Mouse (Mus musculus) MEL (cell line): ENCODE results near the gene Gm266. TPM values are rescaled to one million over a fixed set of nuclear protein-coding genes. Genes with fewer than 3 reads are reported as not detected.

Experiments
- DNase-seq: peaks from one replicate; pipeline ENCODE4 v3.0.0; 2011; ENCODE audit warnings: low read depth, low spot score
- H3K27ac ChIP-seq: 2 replicates; pipeline ENCODE4 v1.5.1; 2012; ENCODE audit warnings: low read depth, mild to moderate bottlenecking, control low read depth, low read length, moderate library complexity; ENCODE audit not compliant: control insufficient read depth
- H3K27me3 ChIP-seq, 2 experiments: fragments of 150-350 bp in 1 of 2; sonication (generic) in 1 of 2; 2 replicates each; pipeline ENCODE4 v1.6.1; 2012; ENCODE audit warnings: low read length in 2 of 2, mild to moderate bottlenecking in 2 of 2, improper control_type of control experiment in 1 of 2, moderate library complexity in 1 of 2; ENCODE audit not compliant: insufficient read depth in 2 of 2, control insufficient read depth in 1 of 2
- H3K36me3 ChIP-seq, 2 experiments: 2 replicates each; pipeline ENCODE4 v1.6.1; 2012 to 2014; ENCODE audit warnings: low read length in 2 of 2, improper control_type of control experiment in 1 of 2, inconsistent platforms in 1 of 2, mild to moderate bottlenecking in 1 of 2; ENCODE audit not compliant: insufficient read depth in 2 of 2, control insufficient read depth in 1 of 2
- H3K4me1 ChIP-seq, 2 experiments: fragments of 150-350 bp in 1 of 2; sonication (generic) in 1 of 2; 2 replicates each; pipeline ENCODE4 v1.6.1; 2012; ENCODE audit warnings: low read length in 2 of 2, improper control_type of control experiment in 1 of 2, mild to moderate bottlenecking in 1 of 2; ENCODE audit not compliant: insufficient read depth in 2 of 2, control insufficient read depth in 1 of 2
- H3K4me3 ChIP-seq, 2 experiments: fragments of 150-350 bp in 1 of 2; sonication (generic) in 1 of 2; 2 replicates each; pipeline ENCODE4 v1.5.1; 2012; ENCODE audit warnings: low read depth in 2 of 2, low read length in 2 of 2, mild to moderate bottlenecking in 2 of 2, moderate library complexity in 2 of 2, control low read depth in 1 of 2, improper control_type of control experiment in 1 of 2; ENCODE audit not compliant: control insufficient read depth in 1 of 2, insufficient read depth in 1 of 2
- H3K79me2 ChIP-seq: 2 replicates; pipeline ENCODE4 v1.6.1; 2012; ENCODE audit warnings: mild to moderate bottlenecking, low read length, moderate library complexity; ENCODE audit not compliant: control insufficient read depth, poor library complexity, insufficient read depth
- H3K9ac ChIP-seq: 2 replicates; pipeline ENCODE4 v1.6.1; 2012; ENCODE audit warnings: low read depth, mild to moderate bottlenecking, control low read depth, low read length, moderate library complexity; ENCODE audit not compliant: control insufficient read depth, poor library complexity, severe bottlenecking
- H3K9me3 ChIP-seq: fragments of 150-350 bp; sonication (generic); replicated peaks from 2 replicates; pipeline ENCODE4 v1.6.1; 2012; ENCODE audit warnings: mild to moderate bottlenecking, low read length, improper control_type of control experiment, moderate library complexity; ENCODE audit not compliant: insufficient read depth
- BHLHE40 ChIP-seq: IDR thresholded peaks from 2 replicates; pipeline ENCODE4 v1.6.1; 2012; ENCODE audit warnings: low read depth, mild to moderate bottlenecking, inconsistent platforms, low read length, improper control_type of control experiment, borderline replicate concordance
- CHD1 ChIP-seq: IDR thresholded peaks from 2 replicates; pipeline ENCODE4 v1.6.1; 2012; ENCODE audit warnings: low read depth, mild to moderate bottlenecking, inconsistent platforms, low read length, improper control_type of control experiment
- E2F4 ChIP-seq: IDR thresholded peaks from 2 replicates; pipeline ENCODE4 v1.6.1; 2011; ENCODE audit warnings: low read depth, low read length, improper control_type of control experiment, borderline replicate concordance
- EP300 ChIP-seq, 2 experiments: IDR thresholded peaks; 2 replicates each; pipeline ENCODE4 v1.6.1; 2011; ENCODE audit warnings: improper control_type of control experiment in 2 of 2, low read length in 2 of 2, low read depth in 1 of 2, mild to moderate bottlenecking in 1 of 2
- GATA1 ChIP-seq: IDR thresholded peaks from 2 replicates; pipeline ENCODE4 v1.6.1; 2011; ENCODE audit warnings: low read depth, low read length, improper control_type of control experiment
- HCFC1 ChIP-seq: IDR thresholded peaks from 2 replicates; pipeline ENCODE4 v1.6.1; 2012; ENCODE audit warnings: low read depth, mild to moderate bottlenecking, inconsistent platforms, low read length, improper control_type of control experiment, moderate library complexity
- JUND ChIP-seq: IDR thresholded peaks from 2 replicates; pipeline ENCODE4 v1.6.1; 2011; ENCODE audit warnings: low read depth, mild to moderate bottlenecking, improper control_type of control experiment, low read length
- KAT2A ChIP-seq: conservative IDR thresholded peaks from 2 replicates; pipeline ENCODE4 v1.6.1; 2012; ENCODE audit warnings: low read depth, low read length, improper control_type of control experiment, inconsistent platforms
- MAFK ChIP-seq: IDR thresholded peaks from 2 replicates; pipeline ENCODE4 v1.6.1; 2011; ENCODE audit warnings: low read depth, mild to moderate bottlenecking, low read length, improper control_type of control experiment, borderline replicate concordance
- MAZ ChIP-seq: IDR thresholded peaks from 2 replicates; pipeline ENCODE4 v1.6.1; 2012; ENCODE audit warnings: low read depth, mild to moderate bottlenecking, inconsistent platforms, low read length, improper control_type of control experiment
- MXI1 ChIP-seq: IDR thresholded peaks from 2 replicates; pipeline ENCODE4 v1.6.1; 2011; ENCODE audit warnings: mild to moderate bottlenecking, low read depth, low read length, improper control_type of control experiment
- MYB ChIP-seq: IDR thresholded peaks from 2 replicates; pipeline ENCODE4 v1.6.1; 2011; ENCODE audit warnings: mild to moderate bottlenecking, low read depth, low read length, improper control_type of control experiment
- MYC ChIP-seq: IDR thresholded peaks from 2 replicates; pipeline ENCODE4 v1.6.1; 2011; ENCODE audit warnings: low read depth, mild to moderate bottlenecking, low read length, improper control_type of control experiment, moderate library complexity
- POLR2AphosphoS2 ChIP-seq: IDR thresholded peaks from 2 replicates; pipeline ENCODE4 v1.6.1; 2011; ENCODE audit warnings: low read length, improper control_type of control experiment
- POLR2AphosphoS5 ChIP-seq: IDR thresholded peaks from 2 replicates; pipeline ENCODE4 v1.6.1; 2012; ENCODE audit warnings: low read depth, borderline replicate concordance, mild to moderate bottlenecking, inconsistent platforms, low read length, moderate library complexity, mixed read lengths
- RCOR1 ChIP-seq: IDR thresholded peaks from 2 replicates; pipeline ENCODE4 v1.6.1; 2012; ENCODE audit warnings: low read depth, mild to moderate bottlenecking, inconsistent platforms, low read length, improper control_type of control experiment
- SIN3A ChIP-seq: IDR thresholded peaks from 2 replicates; pipeline ENCODE4 v1.6.1; 2012; ENCODE audit warnings: low read length, improper control_type of control experiment, inconsistent platforms
- SMC3 ChIP-seq: IDR thresholded peaks from 2 replicates; pipeline ENCODE4 v1.6.1; 2011; ENCODE audit warnings: low read depth, low read length, improper control_type of control experiment
- TBP ChIP-seq: IDR thresholded peaks from 2 replicates; pipeline ENCODE4 v1.8.0; 2011; ENCODE audit warnings: low read depth, low read length, improper control_type of control experiment
- TCF12 ChIP-seq: IDR thresholded peaks from 2 replicates; pipeline ENCODE4 v1.6.1; 2014; ENCODE audit warnings: low read depth, mild to moderate bottlenecking, inconsistent platforms, low read length, improper control_type of control experiment, moderate library complexity
- USF1 ChIP-seq: IDR thresholded peaks from 2 replicates; pipeline ENCODE4 v1.6.1; 2014; ENCODE audit warnings: low read depth, mild to moderate bottlenecking, inconsistent platforms, low read length, improper control_type of control experiment, moderate library complexity
- ZMIZ1 ChIP-seq: IDR thresholded peaks from 2 replicates; pipeline ENCODE4 v1.6.1; 2012; ENCODE audit warnings: low read depth, mild to moderate bottlenecking, inconsistent platforms, low read length, improper control_type of control experiment, moderate library complexity
- ZNF384 ChIP-seq: IDR thresholded peaks from 2 replicates; pipeline ENCODE4 v1.6.1; 2012; ENCODE audit warnings: low read depth, mild to moderate bottlenecking, inconsistent platforms, low read length, improper control_type of control experiment
- polyA plus RNA-seq, 2 experiments: library from polyadenylated mRNA; stranded (reverse) in 1 of 2; unstranded in 1 of 2; fragments of >175 nt in 1 of 2; fragments of >200 nt in 1 of 2; gene quantifications; 2 replicates each; pipeline versions ENCODE4 v1.2.1 to v1.2.4; 2012; ENCODE audit warnings: low replicate concordance in 2 of 2, low read depth in 1 of 2; ENCODE audit not compliant: insufficient read length in 2 of 2, insufficient read depth in 1 of 2, missing spikeins in 1 of 2
- total RNA-seq: library from RNA; depleted of rRNA; stranded (reverse); fragments of 300-350 nt; gene quantifications from 2 replicates; pipeline ENCODE4 v1.2.3, GENCODE M21; 2012

The Gm266 gene
- total and polyA plus RNA-seq, 3 experiments, result not detected

- no peaks in the 10 kb centered on the region for H3K79me2 ChIP-seq
- H3K27ac ChIP-seq, result no peak overlapping the region
- no peak overlapping the region for H3K4me3 ChIP-seq
- H3K4me1 ChIP-seq, result no peaks in the 10 kb centered on the region
- no peak for DNase-seq
- no peaks in the 10 kb centered on the region for H3K9me3 ChIP-seq
- H3K36me3 ChIP-seq, result peaks cover 0 to 4% of the 10 kb centered on the region in 2 experiments; a peak in 1 of 4 replicates
- H3K9ac ChIP-seq, result no peak overlapping the region
- TF ChIP-seq MYC (no peak), POLR2AphosphoS5 (no peak), KAT2A (no peak), CHD1 (no peak), MAZ (no peak), ZNF384 (no peak), TBP (no peak), ZMIZ1 (no peak), TCF12 (no peak), USF1 (no peak), POLR2AphosphoS2 (no peak), SIN3A (no peak), RCOR1 (no peak), HCFC1 (no peak), JUND (no peak), EP300 (IDR thresholded peaks at IDR 0.05; ENCODE audit: low read depth in 1 of 2, low read length in 2 of 2) (no peak), GATA1 (no peak), SMC3 (no peak), E2F4 (no peak)
- H3K27me3 ChIP-seq, result no peaks in the 10 kb centered on the region
These were observed 34.1 kb downstream of the Gm266 start for GRCm38 (mm10) chr12:111451561-111451960.

- Histone ChIP-seq H3K36me3 (peaks cover 0 to 7% of the 10 kb centered on the region in 2 experiments; a peak in 1 of 4 replicates), H3K27ac (no peak overlapping the region), H3K4me3 (no peak overlapping the region), H3K4me1 (no peaks in the 10 kb centered on the region), H3K9ac (no peak overlapping the region), H3K79me2 (peaks cover under 1% of the 10 kb centered on the region; the same call in 1 of the 2 replicates), H3K27me3 (no peaks in the 10 kb centered on the region), H3K9me3 (no peaks in the 10 kb centered on the region)
- TF ChIP-seq MAFK (no peak), SIN3A (no peak), CHD1 (no peak), MYB (no peak), BHLHE40 (no peak), JUND (no peak), MXI1 (no peak)
- DNase-seq, result no peak
These were observed 35.3 kb downstream of the Gm266 start for GRCm38 (mm10) chr12:111450359-111450758.
